Mouse (Mus musculus) kidney, embryonic 16.5 days (tissue): Measurements from ENCODE around the gene Ephb3. TPM values are rescaled to one million over a fixed set of nuclear protein-coding genes. Genes with fewer than 3 reads are reported as not detected.
"Not testable (repeated sequence)": the region's sequence is repeated elsewhere in the genome, so short reads cannot be mapped to it uniquely, and the experiment has no call there.

Source experiments
- ATAC-seq: fragments of 200-750 bp; cut with Nextera tagmentation; 2 replicates; pipeline ENCODE4 v1.8.0; 2017; ENCODE audit warnings: moderate TSS enrichment; ENCODE audit not compliant: low FRiP score, low TSS enrichment
- H3K27ac ChIP-seq: fragments of 300-500 bp; sonication (generic); 2 replicates; pipeline ENCODE4 v1.5.1; 2014; ENCODE audit warnings: low read length
- H3K27me3 ChIP-seq: fragments of 300-500 bp; sonication (generic); 2 replicates; pipeline ENCODE4 v1.6.1; 2014; ENCODE audit warnings: low read length, control low read depth, mixed read lengths; ENCODE audit not compliant: insufficient read depth
- H3K36me3 ChIP-seq: fragments of 300-500 bp; sonication (generic); 2 replicates; pipeline ENCODE4 v1.6.1; 2014; ENCODE audit warnings: low read length, control low read depth, mixed read lengths; ENCODE audit not compliant: insufficient read depth
- H3K4me1 ChIP-seq: fragments of 300-500 bp; sonication (generic); 2 replicates; pipeline ENCODE4 v1.6.1; 2014; ENCODE audit warnings: low read length, control low read depth, mixed read lengths; ENCODE audit not compliant: insufficient read depth
- H3K4me2 ChIP-seq: fragments of 300-500 bp; sonication (generic); replicated peaks from 2 replicates; pipeline ENCODE4 v1.6.1; 2014; ENCODE audit warnings: low read depth, low read length
- H3K4me3 ChIP-seq: fragments of 300-500 bp; sonication (generic); 2 replicates; pipeline ENCODE4 v1.5.1; 2014; ENCODE audit warnings: mild to moderate bottlenecking, low read length
- H3K9ac ChIP-seq: fragments of 300-500 bp; sonication (generic); replicated peaks from 2 replicates; pipeline ENCODE4 v1.6.1; 2014; ENCODE audit warnings: low read length
- H3K9me3 ChIP-seq: fragments of 300-500 bp; sonication (generic); 2 replicates; pipeline ENCODE4 v1.6.1; 2016; ENCODE audit warnings: low read length, control low read depth
- WGBS: fragments of 180-500 bp; shearing (Covaris S2); extraction: QIAGEN DNeasy Blood & Tissue Kit; methylation state at CpG from one replicate; pipeline ENCODE4 v1.1.7; 2014; 5-methylcytosine and 5-hydroxymethylcytosine counted together
- polyA plus RNA-seq: library from polyadenylated mRNA; unstranded; fragments of >200 nt; fragmentation: Nextera tagmentation; extraction: Ambion mirVana; gene quantifications from 2 replicates; pipeline ENCODE4 v1.2.1, GENCODE M21; 2015

Gene Ephb3
- polyA plus RNA-seq, result 21.8 and 23.4 TPM in 2 replicates

GRCm38 (mm10) chr16:21204367-21205092 is at the start of gene Ephb3:
Ephb3 (plus strand) TSS chr16:21204755.
- Histone ChIP-seq H3K36me3 (no peaks in the 10 kb centered on the region), H3K27ac (peak within 1 kb of the TSS; percentile 68), H3K4me1 (peaks cover 40% of the 10 kb centered on the region), H3K9me3 (no peaks in the 10 kb centered on the region), H3K27me3 (peaks cover 9% of the 10 kb centered on the region), H3K4me2 (peak within 1 kb of the TSS; percentile 72), H3K9ac (peak within 1 kb of the TSS; percentile 84), H3K4me3 (peak within 1 kb of the TSS; percentile 81)
- peak; percentile 99 for ATAC-seq
- under 1% methylated on average over 50 of the region's 51 CpGs for WGBS

- ATAC-seq, H3K36me3 ChIP-seq, H3K9ac ChIP-seq, H3K27me3 ChIP-seq, H3K4me1 ChIP-seq, H3K27ac ChIP-seq, H3K4me2 ChIP-seq, H3K4me3 ChIP-seq, H3K9me3 ChIP-seq: not testable (repeated sequence)
Observed at GRCm38 (mm10) chr16:21156261-21156660, 48.3 kb upstream of the Ephb3 start.

GRCm38 (mm10) chr16:21159226-21159625 is 45.3 kb upstream of the Ephb3 start:
- H3K27me3 ChIP-seq, result not testable (repeated sequence)

GRCm38 (mm10) chr16:21163423-21163822 is 41.1 kb upstream of the Ephb3 start:
- H3K4me2 ChIP-seq, H3K27me3 ChIP-seq, ATAC-seq, H3K27ac ChIP-seq, H3K9me3 ChIP-seq, H3K36me3 ChIP-seq, H3K4me1 ChIP-seq, H3K4me3 ChIP-seq, H3K9ac ChIP-seq: not testable (repeated sequence)
- 90% methylated on average over 3 of the region's 3 CpGs for WGBS

More at GRCm38 (mm10) chr16:21159226-21159625, 45.3 kb upstream of the Ephb3 start:
- not testable (repeated sequence) for ATAC-seq, H3K27ac ChIP-seq, H3K36me3 ChIP-seq, H3K9me3 ChIP-seq, H3K4me1 ChIP-seq, H3K4me2 ChIP-seq, H3K9ac ChIP-seq, H3K4me3 ChIP-seq
- 94% methylated on average over 1 of the region's 1 CpGs for WGBS

GRCm38 (mm10) chr16:21165343-21166220 is 39.0 kb upstream of the Ephb3 start:
- H3K36me3 ChIP-seq, H3K4me1 ChIP-seq, H3K9me3 ChIP-seq, H3K4me3 ChIP-seq, H3K27me3 ChIP-seq, H3K4me2 ChIP-seq, H3K27ac ChIP-seq, H3K9ac ChIP-seq: not testable (repeated sequence)
- WGBS, result 24% methylated on average over 12 of the region's 19 CpGs
- peak; percentile 89 for ATAC-seq

GRCm38 (mm10) chr16:21168730-21169129 is 35.8 kb upstream of the Ephb3 start:
- H3K4me1 ChIP-seq, result no peaks in the 10 kb centered on the region
- 89% methylated on average over 13 of the region's 13 CpGs for WGBS
- H3K27me3 ChIP-seq, result no peaks in the 10 kb centered on the region

GRCm38 (mm10) chr16:21175236-21175635 is 29.3 kb upstream of the Ephb3 start:
- Histone ChIP-seq H3K4me1 (no peaks in the 10 kb centered on the region), H3K27me3 (no peaks in the 10 kb centered on the region), H3K27ac (no peak overlapping the region), H3K9ac (no peak overlapping the region), H3K9me3 (no peaks in the 10 kb centered on the region), H3K36me3 (no peaks in the 10 kb centered on the region), H3K4me3 (no peak overlapping the region), H3K4me2 (no peak overlapping the region)
- no CpG with 5 or more reads among the region's 1 CpGs for WGBS
- ATAC-seq, result no peak

More at GRCm38 (mm10) chr16:21168730-21169129, 35.8 kb upstream of the Ephb3 start:
- Histone ChIP-seq H3K9ac (no peak overlapping the region), H3K9me3 (no peaks in the 10 kb centered on the region), H3K27ac (no peak overlapping the region), H3K36me3 (no peaks in the 10 kb centered on the region), H3K4me2 (no peak overlapping the region), H3K4me3 (no peak overlapping the region)
- ATAC-seq, result no peak

GRCm38 (mm10) chr16:21182108-21182507 is 22.4 kb upstream of the Ephb3 start:
- H3K27me3 ChIP-seq, result no peaks in the 10 kb centered on the region
- no peaks in the 10 kb centered on the region for H3K36me3 ChIP-seq
- no peak overlapping the region for H3K9ac ChIP-seq
- 50% methylated on average over 1 of the region's 1 CpGs for WGBS
- H3K4me2 ChIP-seq, result no peak overlapping the region
- no peak overlapping the region for H3K4me3 ChIP-seq
- peak; percentile 87 for ATAC-seq
- H3K27ac ChIP-seq, result peak overlapping the region; percentile 54
- H3K9me3 ChIP-seq, result no peaks in the 10 kb centered on the region
- no peaks in the 10 kb centered on the region for H3K4me1 ChIP-seq

- no peak overlapping the region for H3K27ac ChIP-seq
- H3K4me3 ChIP-seq, result no peak overlapping the region
- H3K4me1 ChIP-seq, result no peaks in the 10 kb centered on the region
- H3K36me3 ChIP-seq, result no peaks in the 10 kb centered on the region
- no peak overlapping the region for H3K4me2 ChIP-seq
- H3K9me3 ChIP-seq, result no peaks in the 10 kb centered on the region
- no peak for ATAC-seq
- no peak overlapping the region for H3K9ac ChIP-seq
- H3K27me3 ChIP-seq, result no peaks in the 10 kb centered on the region
Observed at GRCm38 (mm10) chr16:21184697-21185096, 19.9 kb upstream of the Ephb3 start.

- ATAC-seq, result no peak
- Histone ChIP-seq H3K27me3 (no peaks in the 10 kb centered on the region), H3K4me3 (no peak overlapping the region), H3K9me3 (no peaks in the 10 kb centered on the region), H3K4me1 (peaks cover 4% of the 10 kb centered on the region; the same call in 1 of the 2 replicates), H3K9ac (no peak overlapping the region), H3K36me3 (no peaks in the 10 kb centered on the region), H3K27ac (no peak overlapping the region), H3K4me2 (no peak overlapping the region)
- 47% methylated on average over 7 of the region's 7 CpGs for WGBS
Observed at GRCm38 (mm10) chr16:21187568-21187967, 17.0 kb upstream of the Ephb3 start.
